In the genomic region with DNA sequence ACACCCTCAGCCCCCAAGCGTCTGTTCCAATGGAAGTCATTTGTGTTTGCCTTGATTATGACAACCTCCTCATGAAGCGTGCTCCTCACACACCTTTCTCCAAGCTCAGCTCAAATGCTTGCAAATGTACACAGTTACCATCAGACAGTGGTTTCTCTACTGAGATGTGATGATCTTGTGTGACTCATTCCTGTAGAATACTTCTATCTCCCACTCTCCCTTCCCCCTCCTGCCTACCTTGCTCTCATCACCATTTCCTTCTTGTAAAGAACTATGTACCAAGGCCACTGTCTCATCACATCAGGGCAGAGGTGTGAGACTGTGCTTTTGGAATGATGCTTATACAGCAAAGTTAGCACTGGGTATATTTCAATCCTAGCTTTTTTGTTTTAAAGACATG, we compare ENCODE assay signal across 14 mouse cellular contexts.
"Had no signal": no experiment of that assay in that cellular context is flagged by ENCODE, and none has a peak within 500 bp of the region (broad histone marks: within the 10 kb centered on the region; RNA-seq: fewer than 3 reads in every experiment).

No protein-coding gene starts in this region.

- H3K36me3 ChIP-seq: limb, embryonic 12.5 days; limb, embryonic 15.5 days had no signal

- H3K4me2 ChIP-seq: limb, embryonic 12.5 days; limb, embryonic 15.5 days; liver, embryonic 11.5 days; lung, embryonic 14.5 days; midbrain, embryonic 11.5 days had no signal

- H3K4me3 ChIP-seq: limb, embryonic 12.5 days; limb, embryonic 15.5 days; megakaryocyte, embryonic 14.5 days had no signal

- H3K27me3 ChIP-seq: limb, embryonic 12.5 days; limb, embryonic 15.5 days had no signal

- DNase-seq: kidney, postnatal 14 days; kidney, postnatal 4 days; left cerebral cortex, postnatal 4 days; liver, postnatal 0 days; lung, embryonic 14.5 days; midbrain, embryonic 14.5 days; thymus, postnatal 25 days had no signal

- H3K27ac ChIP-seq: limb, embryonic 12.5 days; limb, embryonic 15.5 days; liver, embryonic 14.5 days; stomach, postnatal 0 days had no signal

- H3K9ac ChIP-seq: limb, embryonic 12.5 days; limb, embryonic 15.5 days; liver, embryonic 14.5 days; liver, postnatal 0 days; lung, embryonic 14.5 days had no signal

- H3K9me3 ChIP-seq: limb, embryonic 12.5 days; limb, embryonic 15.5 days had no signal
